Mouse (Mus musculus): Measurements from ENCODE around the gene Rsc1a1. TPM values are rescaled to one million over a fixed set of nuclear protein-coding genes. Genes with fewer than 3 reads are reported as not detected.
A peak's percentile ranks its signal among the peaks of the same experiment; 100 is the strongest.

Rsc1a1 gene
- total RNA-seq, 1 experiment from 2014 or later, result 6.5 TPM

DNA sequence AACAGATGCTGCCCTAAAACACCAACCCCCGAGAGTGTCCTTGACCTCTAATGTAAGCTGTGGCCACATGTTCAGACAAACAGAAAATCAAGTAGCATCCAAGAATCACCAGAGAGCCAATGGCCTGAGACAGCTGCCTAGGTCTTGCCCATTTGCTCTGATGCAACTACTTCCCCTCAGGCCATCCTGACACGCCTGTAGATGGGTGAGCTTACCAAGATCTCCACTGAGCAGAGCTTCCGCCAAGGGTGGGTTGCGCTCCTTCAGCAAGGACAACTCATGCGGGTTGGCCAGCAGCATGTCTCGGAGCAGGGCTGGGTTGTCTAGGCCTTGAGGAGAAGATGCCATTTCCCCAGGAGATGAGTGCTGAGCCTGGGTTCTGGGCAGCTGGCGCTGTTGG lies 22.6 kb upstream of the Rsc1a1 start:
- ATAC-seq (ENCODE audit: extremely low read depth, insufficient number of reproducible peaks, low FRiP score, poor library complexity, severe bottlenecking), result no peak

DNA sequence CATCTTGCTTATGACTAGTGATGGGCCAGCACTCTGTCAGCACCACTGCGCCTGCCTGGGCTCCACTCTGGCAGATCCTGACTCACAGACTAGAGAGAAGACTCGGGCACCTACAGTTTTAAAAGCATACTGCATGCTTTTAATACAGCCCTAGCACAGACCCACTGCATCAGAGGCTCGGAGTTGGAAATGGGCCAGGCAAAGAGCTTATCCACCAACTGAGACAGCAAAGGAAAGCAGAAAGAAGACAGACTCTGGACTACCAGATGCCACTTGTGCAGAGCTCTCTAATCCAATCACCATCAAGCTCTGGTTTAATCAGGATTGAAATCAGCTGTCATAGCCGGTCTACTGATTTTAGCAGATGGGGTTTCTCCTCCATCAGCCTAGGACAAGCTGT lies 19.9 kb upstream of the Rsc1a1 start:
- no peak for ATAC-seq (ENCODE audit: extremely low read depth, insufficient number of reproducible peaks, low FRiP score, poor library complexity, severe bottlenecking)

GRCm38 (mm10) chr4:141704625-141705024 lies 19.2 kb upstream of the Rsc1a1 start:
- ATAC-seq (ENCODE audit: extremely low read depth, insufficient number of reproducible peaks, low FRiP score, poor library complexity, severe bottlenecking), result no peak

- no peak for ATAC-seq (ENCODE audit: extremely low read depth, insufficient number of reproducible peaks, low FRiP score, poor library complexity, severe bottlenecking)
Observed at GRCm38 (mm10) chr4:141694719-141695118, 9.3 kb upstream of the Rsc1a1 start.

DNA sequence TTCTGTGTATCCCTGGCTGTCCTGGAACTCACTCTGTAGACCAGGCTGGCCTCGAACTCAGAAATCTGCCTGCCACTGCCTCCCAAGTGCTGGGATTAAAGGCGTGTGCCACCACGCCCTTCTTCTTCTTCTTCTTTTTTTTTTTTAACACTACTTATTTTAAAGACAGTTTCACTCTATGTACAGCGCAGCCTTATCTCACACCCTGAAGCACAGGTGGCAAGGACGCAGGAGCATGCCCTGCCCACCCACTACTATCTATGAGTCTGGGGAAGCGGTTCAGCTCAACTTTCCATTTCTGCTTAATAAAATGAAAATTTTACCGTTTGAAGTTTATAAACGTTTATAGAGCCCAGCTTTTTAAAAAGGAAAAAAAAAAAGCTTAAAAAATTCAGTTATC lies 3.1 kb upstream of the Rsc1a1 start:
- no peak for ATAC-seq (ENCODE audit: extremely low read depth, insufficient number of reproducible peaks, low FRiP score, poor library complexity, severe bottlenecking)

- ATAC-seq (ENCODE audit: extremely low read depth, insufficient number of reproducible peaks, low FRiP score, poor library complexity, severe bottlenecking), result no peak
Observed at GRCm38 (mm10) chr4:141686525-141686924, 1.1 kb upstream of the Rsc1a1 start.

GRCm38 (mm10) chr4:141686093-141686492 lies 694 bp upstream of the Rsc1a1 start:
- ATAC-seq (ENCODE audit: extremely low read depth, insufficient number of reproducible peaks, low FRiP score, poor library complexity, severe bottlenecking), result no peak

- ATAC-seq (ENCODE audit: extremely low read depth, insufficient number of reproducible peaks, low FRiP score, poor library complexity, severe bottlenecking), result no peak
Observed at GRCm38 (mm10) chr4:141682706-141683230, 2.6 kb downstream of the Rsc1a1 start.

- ATAC-seq (ENCODE audit: extremely low read depth, insufficient number of reproducible peaks, low FRiP score, poor library complexity, severe bottlenecking), result no peak
Observed at GRCm38 (mm10) chr4:141681767-141682166, 3.6 kb downstream of the Rsc1a1 start.

DNA sequence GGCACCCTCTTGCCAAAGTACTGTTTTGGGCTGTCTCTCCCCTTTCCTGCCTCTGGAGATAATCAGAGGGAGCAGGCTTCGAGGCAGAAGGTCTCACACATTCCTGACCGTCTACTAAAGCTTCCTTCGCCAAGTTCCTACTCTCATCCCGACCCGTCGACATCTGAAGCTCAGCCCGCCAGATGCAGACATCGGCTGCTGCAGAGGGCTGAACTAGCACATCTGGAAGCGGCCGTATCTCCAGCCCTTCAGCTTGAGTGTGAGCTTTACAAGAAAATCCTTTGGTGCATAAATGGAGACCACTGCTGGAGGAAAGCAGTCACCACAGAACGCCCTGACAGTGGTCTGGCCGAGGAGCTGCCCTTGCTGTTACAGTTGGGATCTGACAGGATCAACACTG lies 4.5 kb downstream of the Rsc1a1 start:
- ATAC-seq (ENCODE audit: extremely low read depth, insufficient number of reproducible peaks, low FRiP score, poor library complexity, severe bottlenecking), result no peak

DNA sequence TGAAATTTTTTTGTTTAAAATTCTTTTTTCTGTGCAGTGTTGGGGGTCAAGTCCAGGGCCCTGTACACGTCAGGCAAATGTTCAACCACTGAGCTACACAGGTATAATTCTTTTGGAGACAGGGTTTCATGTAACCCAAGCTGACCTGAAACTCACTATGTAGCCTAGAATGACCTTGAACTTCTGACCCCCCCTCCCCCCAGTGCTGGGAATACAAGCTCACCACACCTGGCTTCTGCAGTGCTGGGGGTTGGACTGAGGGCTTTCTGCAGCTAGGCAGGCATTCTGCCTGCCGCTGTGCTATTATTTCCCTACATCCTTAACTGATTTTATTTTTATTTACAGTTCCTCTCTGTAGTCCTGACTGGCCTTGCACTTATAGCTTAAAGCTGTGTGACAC lies 6.4 kb downstream of the Rsc1a1 start:
- no peak for ATAC-seq (ENCODE audit: extremely low read depth, insufficient number of reproducible peaks, low FRiP score, poor library complexity, severe bottlenecking)

- no peak for ATAC-seq (ENCODE audit: extremely low read depth, insufficient number of reproducible peaks, low FRiP score, poor library complexity, severe bottlenecking)
Observed at GRCm38 (mm10) chr4:141676462-141676979, 8.9 kb downstream of the Rsc1a1 start.

- ATAC-seq (ENCODE audit: extremely low read depth, insufficient number of reproducible peaks, low FRiP score, poor library complexity, severe bottlenecking), result no peak
Observed at GRCm38 (mm10) chr4:141672325-141672724, 13.1 kb downstream of the Rsc1a1 start.

GRCm38 (mm10) chr4:141671389-141671788 lies 14.0 kb downstream of the Rsc1a1 start:
- ATAC-seq (ENCODE audit: extremely low read depth, insufficient number of reproducible peaks, low FRiP score, poor library complexity, severe bottlenecking), result no peak

- no peak for ATAC-seq (ENCODE audit: extremely low read depth, insufficient number of reproducible peaks, low FRiP score, poor library complexity, severe bottlenecking)
Observed at GRCm38 (mm10) chr4:141669898-141670712, 15.3 kb downstream of the Rsc1a1 start.

DNA sequence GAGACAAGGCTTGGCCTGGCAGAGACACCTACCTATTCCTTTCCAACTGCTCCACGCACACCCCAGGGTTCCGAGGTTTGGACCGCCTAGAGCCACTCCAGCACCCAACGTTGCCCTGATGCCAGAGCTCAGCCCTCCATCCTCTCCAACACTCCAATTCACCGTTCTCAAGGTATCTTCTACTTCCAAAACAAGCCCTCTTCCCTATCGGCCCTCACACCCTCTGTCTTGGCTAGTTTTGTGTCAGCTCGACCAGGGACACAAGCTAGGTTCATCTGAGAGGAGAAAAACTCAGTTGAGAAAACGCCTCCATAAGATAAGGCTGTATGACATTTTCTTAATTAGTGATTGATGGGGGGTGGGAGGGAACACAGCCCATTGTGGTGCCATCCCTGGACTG lies 20.6 kb downstream of the Rsc1a1 start, which contains the start of gene Plekhm2:
TSS of gene Plekhm2 (minus strand) at position 101 of the 400 bp plus-strand sequence.
- ATAC-seq (ENCODE audit: extremely low read depth, insufficient number of reproducible peaks, low FRiP score, poor library complexity, severe bottlenecking), result no peak

DNA sequence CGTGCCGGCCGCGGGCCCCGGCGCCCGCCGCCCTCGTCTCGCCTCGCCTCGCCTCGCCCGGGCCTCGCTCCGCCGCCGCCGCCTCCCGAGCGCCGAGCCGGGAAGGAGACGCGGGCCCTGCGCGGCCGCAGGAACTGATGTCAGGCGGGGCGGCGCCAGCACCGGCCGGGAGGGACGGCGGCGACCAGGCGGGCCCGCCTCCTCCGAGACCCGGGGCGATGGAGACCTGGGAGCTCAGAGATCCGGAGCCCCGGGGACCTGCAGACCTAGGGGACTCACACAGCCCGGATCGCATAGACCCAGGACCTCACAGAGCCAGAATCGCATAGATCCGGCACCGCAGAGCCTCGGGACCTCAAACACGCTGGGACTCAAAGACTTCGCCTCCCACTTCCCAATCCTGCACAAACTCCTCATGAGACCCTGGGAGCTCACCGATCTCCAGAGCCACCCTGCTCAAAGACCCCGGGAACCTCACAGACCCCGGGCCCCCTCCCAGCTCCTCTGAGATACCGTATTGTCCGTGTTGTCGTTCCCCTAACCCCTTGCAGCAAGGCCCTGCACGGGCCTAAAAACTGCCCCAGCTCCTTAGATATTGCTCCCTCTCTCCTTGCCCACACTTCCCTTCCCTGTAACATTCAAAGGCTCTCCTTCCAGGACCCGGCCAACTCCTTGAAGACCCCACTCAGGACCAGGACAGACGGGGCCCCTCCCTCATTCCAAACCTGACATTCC lies 21.2 kb downstream of the Rsc1a1 start:
- peak; percentile 40 for ATAC-seq (ENCODE audit: extremely low read depth, insufficient number of reproducible peaks, low FRiP score, poor library complexity, severe bottlenecking)

- ATAC-seq (ENCODE audit: extremely low read depth, insufficient number of reproducible peaks, low FRiP score, poor library complexity, severe bottlenecking), result no peak; the same call in 1 of the 2 replicates
Observed at GRCm38 (mm10) chr4:141663122-141663931, 22.1 kb downstream of the Rsc1a1 start.

DNA sequence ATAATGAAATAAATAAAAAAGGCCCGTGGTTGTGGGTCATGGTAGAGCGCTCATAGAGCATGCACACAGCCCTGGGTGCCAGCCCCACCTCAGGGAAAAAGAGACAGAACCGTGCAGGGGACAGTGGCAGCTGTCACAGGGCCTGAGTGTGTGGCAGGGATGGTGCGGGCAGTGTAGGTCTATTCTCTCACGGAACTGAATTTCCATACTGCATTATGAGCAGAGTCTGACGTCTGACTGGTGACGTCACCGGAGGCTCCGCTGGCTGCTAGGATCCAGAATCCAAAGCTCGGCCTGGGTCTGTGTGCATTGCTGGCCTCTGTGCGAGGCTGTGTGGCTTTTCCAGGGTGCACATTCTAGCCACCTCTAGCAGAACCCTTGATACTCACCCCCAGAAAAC lies 24.5 kb downstream of the Rsc1a1 start:
- no peak for ATAC-seq (ENCODE audit: extremely low read depth, insufficient number of reproducible peaks, low FRiP score, poor library complexity, severe bottlenecking)
